Mouse (Mus musculus) limb, embryonic 14.5 days (tissue): Measurements from ENCODE around the gene Kcne1. TPM values are rescaled to one million over a fixed set of nuclear protein-coding genes. Genes with fewer than 3 reads are reported as not detected.

Experiments
- ATAC-seq: fragments of 200-750 bp; cut with Nextera tagmentation; 2 replicates; pipeline ENCODE4 v1.8.0; 2017; ENCODE audit warnings: low read depth, moderate number of reproducible peaks, moderate TSS enrichment; ENCODE audit not compliant: low FRiP score
- DNase-seq: peaks from one replicate; pipeline ENCODE4 v3.0.0-alpha.2; 2015; ENCODE audit warnings: low spot score
- H3K27ac ChIP-seq: fragments of 300-500 bp; sonication (generic); replicated peaks from 2 replicates; pipeline ENCODE4 v1.5.1; 2014; ENCODE audit warnings: low read depth, mild to moderate bottlenecking, low read length, moderate library complexity, mixed read lengths
- H3K27me3 ChIP-seq: fragments of 300-500 bp; sonication (generic); 2 replicates; pipeline ENCODE4 v1.6.1; 2014; ENCODE audit warnings: low read length, mixed read lengths; ENCODE audit not compliant: control insufficient read depth, insufficient read depth
- H3K36me3 ChIP-seq: fragments of 300-500 bp; sonication (generic); 2 replicates; pipeline ENCODE4 v1.6.1; 2014; ENCODE audit warnings: mild to moderate bottlenecking, low read length, moderate library complexity, mixed read lengths; ENCODE audit not compliant: control insufficient read depth, insufficient read depth
- H3K4me1 ChIP-seq: fragments of 300-500 bp; sonication (generic); 2 replicates; pipeline ENCODE4 v1.6.1; 2014; ENCODE audit warnings: antibody characterized with exemption, low read length, mixed read lengths; ENCODE audit not compliant: control insufficient read depth, insufficient read depth
- H3K4me2 ChIP-seq: fragments of 300-500 bp; sonication (generic); replicated peaks from 2 replicates; pipeline ENCODE4 v1.6.1; 2014; ENCODE audit warnings: low read depth, mild to moderate bottlenecking, low read length, moderate library complexity; ENCODE audit not compliant: severe bottlenecking
- H3K4me3 ChIP-seq: fragments of 300-500 bp; sonication (generic); replicated peaks from 2 replicates; pipeline ENCODE4 v1.5.1; 2014; ENCODE audit warnings: low read length
- H3K9ac ChIP-seq: fragments of 300-500 bp; sonication (generic); 2 replicates; pipeline ENCODE4 v1.6.1; 2014; ENCODE audit warnings: mild to moderate bottlenecking, low read depth, low read length, moderate library complexity; ENCODE audit not compliant: severe bottlenecking
- H3K9me3 ChIP-seq: fragments of 300-500 bp; sonication (generic); 2 replicates; pipeline ENCODE4 v1.6.1; 2016; ENCODE audit warnings: low read length; ENCODE audit not compliant: control insufficient read depth
- POLR2A ChIP-seq: fragments of 200-500 bp; IDR thresholded peaks from 2 replicates; pipeline ENCODE4 v1.8.0; 2012; ENCODE audit warnings: inconsistent platforms, mild to moderate bottlenecking, moderate library complexity, borderline replicate concordance; ENCODE audit not compliant: insufficient read depth, insufficient read length; ENCODE audit errors: extremely low read depth
- WGBS: fragments of 180-500 bp; shearing (Covaris S2); extraction: QIAGEN DNeasy Blood & Tissue Kit; methylation state at CpG from one replicate; pipeline ENCODE4 v1.1.7; 2014; 5-methylcytosine and 5-hydroxymethylcytosine counted together
- polyA plus RNA-seq, 2 experiments: library from polyadenylated mRNA; depleted of rRNA in 1 of 2; stranded (reverse) in 1 of 2; unstranded in 1 of 2; fragments of >200 nt; fragmentation: Nextera tagmentation in 1 of 2; extraction: Ambion mirVana in 1 of 2; gene quantifications; 2 replicates each; pipeline versions ENCODE4 v1.2.1 to v1.2.3; 2012 to 2014

Gene Kcne1
- polyA plus RNA-seq, 2 experiments, result 0.08 TPM; not detected in 1

GRCm38 (mm10) chr16:92300649-92301411 lies 58.4 kb downstream of the Kcne1 start, which contains the start of gene Smim11:
Gene Smim11 (plus strand): TSS chr16:92301286.
- no peaks in the 10 kb centered on the region for H3K27me3 ChIP-seq
- ATAC-seq (peak; percentile 94), DNase-seq (peak; percentile 98)
- H3K4me1 ChIP-seq, result peaks cover 18% of the 10 kb centered on the region
- H3K4me3 ChIP-seq, result peak within 1 kb of the TSS; percentile 70
- peak within 1 kb of the TSS; percentile 65 for H3K27ac ChIP-seq
- H3K36me3 ChIP-seq, result peaks cover 8% of the 10 kb centered on the region
- no peaks in the 10 kb centered on the region for H3K9me3 ChIP-seq
- TF ChIP-seq POLR2A, result peak; percentile 61; the same call in 1 of the 2 replicates
- H3K9ac ChIP-seq, result peak within 1 kb of the TSS; percentile 85
- peak within 1 kb of the TSS; percentile 85 for H3K4me2 ChIP-seq
- 11% methylated on average over 32 of the region's 32 CpGs for WGBS

Other genes starting within 250 kb of the Kcne1 start
- 0.05 and 0.09 TPM in 2 replicates for gene Kcne2, start 67.1 kb downstream of the Kcne1 start, polyA plus RNA-seq (2012; rRNA removed)
- gene Kcne2, start 67.1 kb downstream of the Kcne1 start, polyA plus RNA-seq (2014; fragmentation: Nextera tagmentation; extraction: Ambion mirVana), result 0.15 TPM in 1 of 2 replicates, not detected in the other
- gene Smim11, start 58.2 kb downstream of the Kcne1 start, polyA plus RNA-seq (2012; rRNA removed), result 52.3 and 61.2 TPM in 2 replicates
- gene Smim11, start 58.2 kb downstream of the Kcne1 start, polyA plus RNA-seq (2014; fragmentation: Nextera tagmentation; extraction: Ambion mirVana), result 145 and 150 TPM in 2 replicates
- gene Fam243, start 38.0 kb downstream of the Kcne1 start, polyA plus RNA-seq (2012; rRNA removed), result not detected in 2 replicates
- gene Fam243, start 38.0 kb downstream of the Kcne1 start, polyA plus RNA-seq (2014; fragmentation: Nextera tagmentation; extraction: Ambion mirVana), result not detected in 2 replicates
- gene Rcan1, start 111.4 kb upstream of the Kcne1 start, polyA plus RNA-seq (2012; rRNA removed), result 27.0 and 28.2 TPM in 2 replicates
- 38.0 and 40.2 TPM in 2 replicates for gene Rcan1, start 111.4 kb upstream of the Kcne1 start, polyA plus RNA-seq (2014; fragmentation: Nextera tagmentation; extraction: Ambion mirVana)
- gene Clic6, start 126.3 kb upstream of the Kcne1 start, polyA plus RNA-seq (2012; rRNA removed), result 2.2 and 2.7 TPM in 2 replicates
- gene Clic6, start 126.3 kb upstream of the Kcne1 start, polyA plus RNA-seq (2014; fragmentation: Nextera tagmentation; extraction: Ambion mirVana), result 1.5 and 2.3 TPM in 2 replicates